Mouse (Mus musculus) CD4-positive, CD25-positive, alpha-beta regulatory T cell, adult 4 months (primary cell): ENCODE measurements around the gene Ankdd1a. TPM values are rescaled to one million over a fixed set of nuclear protein-coding genes. Genes with fewer than 3 reads are reported as not detected.

ENCODE experiments used
- ATAC-seq: one replicate; pipeline ENCODE4 v1.8.0; 2017
- polyA plus RNA-seq, 2 experiments: library from polyadenylated mRNA; unstranded; fragments of 100-300 nt; shearing (Covaris generic); gene quantifications; one replicate each; pipeline ENCODE4 v1.2.1; 2017

Gene Ankdd1a
- polyA plus RNA-seq, 2 experiments from 2014 or later: 0.35 TPM; not detected in 1

DNA sequence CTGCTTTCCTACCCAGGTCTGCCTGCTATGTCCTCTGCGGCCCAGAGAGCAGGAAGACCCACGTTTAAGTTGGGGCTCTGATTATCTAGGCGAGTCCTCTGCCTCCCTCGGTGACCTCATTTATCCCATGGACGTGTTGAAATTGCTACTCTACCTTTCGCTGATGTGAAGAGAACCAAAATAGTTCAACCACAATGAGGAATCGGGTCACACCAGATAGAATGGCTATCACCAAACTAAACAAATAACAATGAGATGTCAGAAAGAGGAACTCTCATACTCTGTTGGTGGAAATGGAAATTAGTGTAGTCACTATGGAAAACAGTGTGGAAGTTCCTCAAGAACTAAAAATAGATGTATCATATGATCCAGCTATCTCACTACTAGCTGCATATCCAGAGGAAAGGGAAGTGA is 22.1 kb upstream of the Ankdd1a start:
- no peak for ATAC-seq

DNA sequence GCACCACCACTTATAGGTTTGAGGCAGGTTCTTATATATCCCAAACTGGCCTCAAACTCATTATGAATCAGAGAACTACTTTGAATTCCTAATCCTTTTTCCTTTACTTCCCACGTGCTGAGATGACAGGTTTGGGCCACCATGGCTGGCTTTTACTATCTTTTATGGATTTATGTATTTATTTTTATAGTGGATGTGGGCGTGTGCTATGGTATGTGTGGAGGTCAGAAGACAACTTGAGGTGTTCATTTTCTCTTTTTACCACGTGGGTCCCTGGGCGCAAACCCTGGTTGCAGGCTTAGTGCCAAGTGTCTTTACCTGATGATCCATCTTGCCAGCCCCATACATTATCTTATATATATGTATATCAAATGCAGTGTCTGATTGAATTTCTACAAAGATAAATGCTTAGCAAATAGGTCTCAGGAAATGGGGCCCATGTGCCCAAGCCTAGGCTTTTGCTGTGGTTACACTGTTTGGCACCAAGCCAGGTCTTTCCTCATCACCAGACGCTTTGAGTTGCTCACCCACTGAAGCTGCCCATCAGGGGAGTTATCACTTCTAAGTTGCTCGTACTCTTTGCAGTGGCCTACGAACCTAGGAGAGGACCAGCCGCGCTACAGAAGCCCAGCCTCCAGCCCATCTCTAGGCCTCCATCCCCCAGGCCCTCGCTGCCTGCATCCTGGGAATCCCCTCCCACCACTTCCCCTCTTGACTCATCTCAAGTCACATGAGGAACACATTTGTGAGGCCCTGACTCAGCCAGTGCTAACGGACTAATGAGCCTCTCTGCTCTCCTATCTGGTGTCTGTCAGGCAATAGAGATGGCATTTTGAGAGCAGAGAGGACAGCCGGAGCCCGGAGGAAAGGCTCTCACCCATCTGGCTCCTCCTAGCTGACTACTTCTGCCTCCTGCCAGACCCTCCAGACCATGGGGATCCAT is 21.4 kb upstream of the Ankdd1a start:
- peak; percentile 96 for ATAC-seq

- ATAC-seq: no peak
Measured at GRCm38 (mm10) chr9:65539697-65540096, 19.7 kb upstream of the Ankdd1a start.

GRCm38 (mm10) chr9:65537901-65538630 is 18.1 kb upstream of the Ankdd1a start:
- ATAC-seq: no peak

DNA sequence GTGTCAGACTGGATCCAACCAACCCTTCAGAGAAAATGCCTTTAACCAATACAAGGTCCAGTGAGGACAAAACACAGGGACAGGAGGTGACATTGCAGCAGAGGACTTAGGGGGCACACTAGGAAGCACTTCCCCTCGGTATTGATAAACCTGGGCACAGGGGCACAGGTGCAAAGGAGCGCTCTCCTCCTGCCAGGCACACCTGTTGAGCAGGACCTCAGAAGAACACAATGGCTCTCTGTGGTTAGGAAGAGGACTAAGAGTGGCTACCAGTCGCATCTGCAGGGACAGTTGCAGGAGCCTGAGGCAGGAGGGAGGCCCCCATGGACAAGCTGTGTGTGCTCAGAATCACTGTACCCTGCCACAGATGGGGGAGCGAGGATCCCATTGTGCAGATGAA is 16.5 kb upstream of the Ankdd1a start:
- no peak for ATAC-seq

- peak; percentile 67 for ATAC-seq
Measured at GRCm38 (mm10) chr9:65535789-65536469, 15.9 kb upstream of the Ankdd1a start.

- peak; percentile 85 for ATAC-seq
Measured at GRCm38 (mm10) chr9:65535191-65535722, 15.3 kb upstream of the Ankdd1a start.

DNA sequence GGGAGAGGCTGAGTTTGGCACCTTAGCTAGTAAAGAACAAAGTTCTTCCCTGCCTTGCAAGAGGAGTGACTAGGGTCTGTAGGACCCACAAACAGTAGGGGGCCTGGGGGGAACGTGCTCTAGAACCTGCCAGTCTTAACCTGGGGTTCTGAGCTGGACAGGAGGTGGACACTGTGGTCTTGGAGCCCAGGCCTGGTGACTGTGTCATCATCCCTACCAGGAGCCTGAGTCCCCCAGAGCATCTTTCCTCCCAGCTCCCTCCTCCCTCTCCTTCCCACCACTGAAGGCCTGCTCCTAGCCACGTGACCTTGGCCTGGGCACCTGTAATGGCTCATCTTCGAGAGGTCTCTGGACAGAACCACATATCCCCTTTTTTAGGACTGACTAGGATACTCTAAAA is 14.1 kb upstream of the Ankdd1a start:
- ATAC-seq: no peak

- ATAC-seq: no peak
Measured at GRCm38 (mm10) chr9:65532986-65533385, 13.0 kb upstream of the Ankdd1a start.

DNA sequence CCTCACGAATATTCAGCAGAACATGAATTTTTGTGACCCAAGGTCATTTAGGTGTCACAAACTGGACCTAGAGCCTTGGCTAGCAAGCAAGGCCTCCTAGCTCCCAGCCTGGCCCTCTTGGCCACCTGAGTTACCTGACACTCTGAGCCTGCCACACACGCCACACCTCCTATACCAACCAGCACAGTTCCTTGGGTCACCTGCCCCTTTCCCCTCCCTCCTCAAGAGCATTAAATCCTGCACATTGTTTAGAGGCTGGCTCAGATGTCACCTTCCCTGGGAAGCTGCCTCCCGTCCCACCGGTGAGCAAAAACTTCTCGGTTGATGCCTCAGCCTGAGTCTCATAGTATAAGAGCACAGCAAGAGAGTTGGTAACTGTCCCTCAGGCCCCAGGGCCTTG is 11.3 kb upstream of the Ankdd1a start:
- ATAC-seq: no peak

DNA sequence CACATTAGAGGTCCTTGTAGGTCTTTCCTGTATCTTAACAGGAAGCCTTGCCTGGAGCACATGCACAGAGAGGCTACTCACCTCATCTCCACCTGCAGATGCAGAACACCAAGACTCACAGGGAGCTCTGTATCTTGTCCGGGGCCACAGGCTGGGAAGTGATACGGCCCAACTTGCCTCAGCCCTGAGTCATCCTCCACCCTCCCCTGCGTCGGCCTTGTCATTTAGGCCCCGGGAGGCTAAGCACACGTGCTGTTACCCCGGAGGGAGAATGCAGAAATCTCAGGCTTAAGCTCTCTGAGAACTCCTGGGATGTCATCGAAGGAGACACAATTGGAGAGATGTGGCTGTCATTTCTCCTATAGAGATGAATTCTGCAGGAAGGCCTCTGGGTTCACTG is 9.7 kb upstream of the Ankdd1a start:
- no peak for ATAC-seq

GRCm38 (mm10) chr9:65528417-65529038 is 8.5 kb upstream of the Ankdd1a start:
- no peak for ATAC-seq

- ATAC-seq: no peak
Measured at GRCm38 (mm10) chr9:65525445-65526195, 5.6 kb upstream of the Ankdd1a start.

DNA sequence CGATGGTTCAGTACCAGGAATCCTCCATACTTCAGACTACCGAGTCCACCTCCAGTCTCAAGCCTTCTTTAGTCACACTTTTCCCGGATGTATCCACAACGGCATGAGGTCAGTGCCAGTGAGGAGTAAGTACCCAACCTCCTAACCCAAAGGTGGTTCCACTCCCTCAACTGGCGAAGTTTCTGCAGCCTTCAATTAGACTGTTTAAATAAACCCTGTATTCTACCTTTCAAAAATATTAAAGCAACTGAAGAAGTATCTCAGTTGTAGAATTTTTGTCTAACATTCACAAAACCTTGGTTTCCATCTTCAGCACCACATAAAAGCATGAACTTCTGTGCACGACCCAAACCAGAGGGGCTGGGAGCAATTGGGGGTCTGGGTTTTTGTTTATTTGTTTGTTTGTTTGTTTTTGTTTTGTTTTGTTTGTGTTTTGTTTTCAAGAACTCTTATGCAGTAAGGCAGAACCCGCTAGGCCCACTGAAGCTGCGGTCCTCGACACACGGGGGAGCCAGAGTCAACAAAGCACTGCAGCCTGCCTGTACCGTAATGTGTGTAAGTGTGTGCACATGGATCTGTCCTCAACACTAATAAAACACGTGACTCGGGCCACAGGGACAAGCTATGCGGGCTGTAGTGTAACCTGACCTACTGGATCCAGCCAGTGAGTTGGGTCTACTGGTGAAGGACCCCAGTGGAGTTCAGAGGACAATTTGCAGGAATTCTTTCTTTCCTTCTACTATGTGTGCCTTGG is 3.8 kb upstream of the Ankdd1a start:
- peak; percentile 94 for ATAC-seq

- ATAC-seq: no peak
Measured at GRCm38 (mm10) chr9:65520505-65520876, 498 bp upstream of the Ankdd1a start.

DNA sequence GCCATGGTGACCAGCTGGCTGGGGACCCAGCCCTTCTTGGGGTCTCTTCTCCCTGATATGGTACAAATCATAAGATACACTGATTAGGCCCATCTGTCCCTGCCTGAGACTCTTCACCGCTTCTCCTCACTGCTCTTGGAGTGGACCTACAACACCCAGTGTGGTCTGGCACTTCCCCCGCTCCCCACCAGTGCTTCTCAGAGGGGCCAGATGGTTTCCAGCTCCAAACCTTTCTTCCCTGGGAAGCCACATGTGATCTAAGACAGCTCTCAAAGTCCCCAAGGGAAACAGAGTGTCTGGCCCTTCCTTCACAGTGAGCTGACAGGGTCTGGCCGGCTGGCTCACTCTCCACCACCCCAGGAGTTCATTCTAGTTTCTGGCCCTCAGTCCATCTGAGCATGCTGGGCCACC is 5.1 kb downstream of the Ankdd1a start:
- ATAC-seq: no peak

DNA sequence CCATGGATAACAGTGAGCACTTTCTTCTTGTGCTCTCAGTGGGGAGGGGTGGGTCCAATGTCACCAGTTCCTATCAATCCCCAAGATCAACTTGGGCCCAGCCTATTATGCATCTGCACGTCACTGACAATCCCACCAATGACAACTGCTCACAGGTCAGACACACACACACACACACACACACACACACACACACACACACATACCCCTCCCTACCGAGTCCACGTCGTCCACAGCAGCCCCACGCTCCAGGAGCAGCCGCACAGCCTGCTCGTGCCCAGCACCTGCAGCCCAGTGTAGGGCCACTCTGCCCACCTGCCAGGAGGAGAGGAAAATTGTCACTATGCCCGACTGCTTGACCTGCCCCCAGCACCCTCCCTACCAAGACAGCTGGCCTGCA is 5.6 kb downstream of the Ankdd1a start:
- ATAC-seq: no peak

- no peak for ATAC-seq
Measured at GRCm38 (mm10) chr9:65512520-65512919, 7.5 kb downstream of the Ankdd1a start.

- no peak for ATAC-seq
Measured at GRCm38 (mm10) chr9:65508449-65508848, 11.5 kb downstream of the Ankdd1a start.

DNA sequence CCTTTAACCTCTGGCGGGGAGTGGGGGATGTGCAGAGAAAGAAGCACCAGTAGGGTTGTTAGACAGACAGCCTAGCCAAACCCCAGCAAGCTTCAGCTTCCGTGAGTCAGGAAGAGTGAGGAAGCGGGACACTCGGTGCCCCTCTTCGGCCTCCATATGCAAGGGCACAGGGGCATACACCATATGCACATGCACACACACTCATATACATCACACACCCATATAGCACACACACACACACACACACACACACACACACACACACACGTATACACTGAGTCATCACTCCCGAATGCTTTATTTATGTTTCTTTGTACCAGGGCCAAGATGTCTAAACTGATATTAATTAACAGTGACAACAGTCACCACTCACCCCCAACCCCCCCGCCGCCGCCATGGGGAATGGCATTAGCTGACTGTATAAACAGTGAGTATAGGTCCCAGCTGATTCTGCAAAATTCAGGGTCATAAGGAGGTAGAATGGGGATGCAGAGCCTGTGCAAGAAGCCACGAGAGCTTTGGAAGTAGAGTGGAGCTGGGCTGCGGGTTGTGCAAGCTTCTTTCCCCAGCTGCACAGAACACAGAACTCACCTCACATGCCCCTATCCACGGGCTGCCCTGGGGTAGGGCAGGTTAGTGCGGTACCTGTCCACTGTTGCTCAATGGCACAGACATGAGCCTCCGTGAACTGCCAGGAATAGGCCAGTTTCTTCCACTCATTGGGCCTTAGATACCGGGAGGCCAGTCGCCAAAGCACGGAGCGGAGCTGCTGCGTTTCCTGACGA is 17.1 kb downstream of the Ankdd1a start:
- no peak for ATAC-seq
